Mouse (Mus musculus): ENCODE results near the gene Pabpn1. TPM values are rescaled to one million over a fixed set of nuclear protein-coding genes. Genes with fewer than 3 reads are reported as not detected.

Pabpn1 gene
- polyA plus RNA-seq, 1 experiment = 219 TPM

- TF ChIP-seq CTCF (IDR thresholded peaks at IDR 0.05; ENCODE audit: borderline replicate concordance, control insufficient read depth, extremely low read depth, insufficient read depth, low read length, poor library complexity) = no peak
- no peak for TF ChIP-seq POLR2A (IDR thresholded peaks at IDR 0.05; ENCODE audit: control insufficient read depth, extremely low read depth, insufficient read depth, low read length, poor library complexity)
- H3K27me3 ChIP-seq (ENCODE audit: control insufficient read depth, insufficient read depth, low read length) = no peaks in the 10 kb centered on the region
- under 1% methylated on average over 56 of the region's 56 CpGs for WGBS
- peak; percentile 85 for DNase-seq
- H3K36me3 ChIP-seq (ENCODE audit: control insufficient read depth, insufficient read depth, low read length) = no peaks in the 10 kb centered on the region
- 0 out of 2 replicates have a peak, but pooled peaks cover 9% of the 10 kb centered on the region for H3K4me1 ChIP-seq (replicated peaks; ENCODE audit: control insufficient read depth, insufficient read depth, low read length)
- no peak overlapping the region for H3K27ac ChIP-seq (ENCODE audit: control insufficient read depth, insufficient read depth, low read length)
- peak overlapping the region; percentile 63 for H3K4me3 ChIP-seq (ENCODE audit: control insufficient read depth, insufficient read depth, low read length)
These were observed 28.6 kb upstream of the Pabpn1 start for GRCm38 (mm10) chr14:54863501-54864312.

DNA sequence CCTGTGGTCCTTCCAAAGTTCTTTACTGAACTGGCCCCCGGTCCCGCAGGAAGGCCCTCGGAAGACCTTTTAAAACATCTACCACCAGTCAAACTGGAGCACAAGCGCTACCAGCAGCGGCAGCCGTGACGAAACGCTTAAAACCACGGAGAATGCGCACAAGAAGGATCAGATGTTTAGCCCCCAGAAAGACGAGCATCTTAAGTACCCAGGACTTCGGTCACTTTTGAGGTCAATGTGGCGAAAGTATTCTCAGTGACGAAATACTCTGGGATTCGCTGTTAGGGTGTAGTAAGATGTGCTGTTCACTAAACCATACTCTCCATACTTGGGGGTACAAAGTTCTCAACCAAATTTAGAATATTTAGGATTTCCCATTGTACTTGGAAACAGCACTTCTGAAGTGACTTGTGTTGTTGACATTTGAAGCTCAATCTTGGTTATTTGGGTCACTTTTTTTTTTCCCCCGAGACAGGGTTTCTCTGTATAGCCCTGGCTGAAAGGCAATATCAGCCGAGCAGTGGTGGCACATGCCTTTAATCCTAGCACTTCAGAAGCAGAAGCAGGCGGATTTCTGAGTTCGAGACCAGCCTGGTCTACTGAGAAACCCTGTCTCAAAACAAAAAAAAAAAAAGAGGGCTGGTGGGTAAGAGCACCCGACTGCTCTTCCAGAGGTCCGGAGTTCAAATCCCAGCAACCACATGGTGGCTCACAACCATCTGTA lies 27.8 kb upstream of the Pabpn1 start:
- Histone ChIP-seq H3K36me3 (ENCODE audit: control insufficient read depth, insufficient read depth, low read length) (no peaks in the 10 kb centered on the region), H3K4me3 (ENCODE audit: control insufficient read depth, insufficient read depth, low read length) (peak overlapping the region; percentile 63), H3K27ac (ENCODE audit: control insufficient read depth, insufficient read depth, low read length) (no peak overlapping the region), H3K27me3 (ENCODE audit: control insufficient read depth, insufficient read depth, low read length) (no peaks in the 10 kb centered on the region), H3K4me1 (replicated peaks; ENCODE audit: control insufficient read depth, insufficient read depth, low read length) (0 out of 2 replicates have a peak, but pooled peaks cover 9% of the 10 kb centered on the region)
- WGBS = 12% methylated on average over 21 of the region's 21 CpGs
- no peak for DNase-seq
- TF ChIP-seq CTCF (IDR thresholded peaks at IDR 0.05; ENCODE audit: borderline replicate concordance, control insufficient read depth, extremely low read depth, insufficient read depth, low read length, poor library complexity) = no peak
- TF ChIP-seq POLR2A (IDR thresholded peaks at IDR 0.05; ENCODE audit: control insufficient read depth, extremely low read depth, insufficient read depth, low read length, poor library complexity) = no peak

DNA sequence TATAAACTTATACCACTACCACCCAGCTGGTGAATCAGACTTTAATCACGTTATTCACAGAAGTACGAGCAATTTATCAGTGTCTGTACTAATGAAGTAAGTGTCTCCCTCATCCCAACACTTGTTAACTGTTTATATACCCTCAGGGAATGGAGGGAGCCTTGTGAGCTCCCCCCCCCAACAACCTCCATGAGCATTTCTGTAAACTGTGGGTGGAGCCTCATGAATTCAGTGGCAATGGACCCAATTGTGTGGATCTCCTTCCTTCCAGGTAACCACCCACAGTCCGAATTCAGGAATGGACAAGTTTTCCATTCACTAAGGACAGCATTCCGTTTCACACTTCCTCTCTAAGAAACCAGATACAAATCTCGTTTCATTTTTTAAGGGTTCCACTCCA lies 26.7 kb upstream of the Pabpn1 start:
- Histone ChIP-seq H3K27ac (ENCODE audit: control insufficient read depth, insufficient read depth, low read length) (no peak overlapping the region), H3K27me3 (ENCODE audit: control insufficient read depth, insufficient read depth, low read length) (no peaks in the 10 kb centered on the region), H3K36me3 (ENCODE audit: control insufficient read depth, insufficient read depth, low read length) (no peaks in the 10 kb centered on the region), H3K4me1 (replicated peaks; ENCODE audit: control insufficient read depth, insufficient read depth, low read length) (0 out of 2 replicates have a peak, but pooled peaks cover 9% of the 10 kb centered on the region), H3K4me3 (ENCODE audit: control insufficient read depth, insufficient read depth, low read length) (no peak overlapping the region)
- WGBS = 87% methylated on average over 5 of the region's 5 CpGs
- DNase-seq = no peak
- TF ChIP-seq POLR2A (IDR thresholded peaks at IDR 0.05; ENCODE audit: control insufficient read depth, extremely low read depth, insufficient read depth, low read length, poor library complexity) (no peak), CTCF (IDR thresholded peaks at IDR 0.05; ENCODE audit: borderline replicate concordance, control insufficient read depth, extremely low read depth, insufficient read depth, low read length, poor library complexity) (no peak)

DNA sequence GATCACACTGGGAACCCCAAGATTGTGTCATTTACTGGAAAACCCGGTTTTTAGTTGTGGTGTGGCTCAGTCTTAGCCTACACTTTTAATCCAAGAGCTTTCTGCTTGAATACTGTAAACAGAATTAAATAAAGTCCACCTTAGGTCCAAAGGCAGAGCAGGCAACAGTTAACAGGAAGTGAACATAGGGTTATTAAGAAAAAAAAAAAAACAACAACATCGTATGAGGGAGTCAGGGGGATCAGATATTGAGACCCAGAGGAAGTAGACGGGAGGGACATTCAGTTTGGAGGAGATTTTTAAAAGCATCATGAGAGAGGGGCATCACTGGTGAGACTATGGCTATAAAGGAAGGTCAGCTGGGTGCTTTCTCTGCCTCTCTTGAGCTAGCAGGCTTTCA lies 26.0 kb upstream of the Pabpn1 start:
- Histone ChIP-seq H3K36me3 (ENCODE audit: control insufficient read depth, insufficient read depth, low read length) (no peaks in the 10 kb centered on the region), H3K4me3 (ENCODE audit: control insufficient read depth, insufficient read depth, low read length) (no peak overlapping the region), H3K27me3 (ENCODE audit: control insufficient read depth, insufficient read depth, low read length) (no peaks in the 10 kb centered on the region), H3K4me1 (replicated peaks; ENCODE audit: control insufficient read depth, insufficient read depth, low read length) (0 out of 2 replicates have a peak, but pooled peaks cover 9% of the 10 kb centered on the region), H3K27ac (ENCODE audit: control insufficient read depth, insufficient read depth, low read length) (no peak overlapping the region)
- TF ChIP-seq POLR2A (IDR thresholded peaks at IDR 0.05; ENCODE audit: control insufficient read depth, extremely low read depth, insufficient read depth, low read length, poor library complexity) (no peak), CTCF (IDR thresholded peaks at IDR 0.05; ENCODE audit: borderline replicate concordance, control insufficient read depth, extremely low read depth, insufficient read depth, low read length, poor library complexity) (no peak)
- no peak for DNase-seq
- WGBS = 52% methylated on average over 3 of the region's 3 CpGs

- H3K4me1 ChIP-seq (replicated peaks; ENCODE audit: control insufficient read depth, insufficient read depth, low read length) = 0 out of 2 replicates have a peak, but pooled peaks cover 9% of the 10 kb centered on the region
- no peak overlapping the region for H3K27ac ChIP-seq (ENCODE audit: control insufficient read depth, insufficient read depth, low read length)
- 76% methylated on average over 5 of the region's 5 CpGs for WGBS
- TF ChIP-seq POLR2A (IDR thresholded peaks at IDR 0.05; ENCODE audit: control insufficient read depth, extremely low read depth, insufficient read depth, low read length, poor library complexity) (no peak), CTCF (IDR thresholded peaks at IDR 0.05; ENCODE audit: borderline replicate concordance, control insufficient read depth, extremely low read depth, insufficient read depth, low read length, poor library complexity) (peak; percentile 69; the same call in 1 of the 2 replicates)
- no peak overlapping the region for H3K4me3 ChIP-seq (ENCODE audit: control insufficient read depth, insufficient read depth, low read length)
- no peaks in the 10 kb centered on the region for H3K27me3 ChIP-seq (ENCODE audit: control insufficient read depth, insufficient read depth, low read length)
- DNase-seq = peak; percentile 38
- H3K36me3 ChIP-seq (ENCODE audit: control insufficient read depth, insufficient read depth, low read length) = no peaks in the 10 kb centered on the region
These were observed 25.4 kb upstream of the Pabpn1 start for GRCm38 (mm10) chr14:54866936-54867335.

GRCm38 (mm10) chr14:54868026-54868425 lies 24.3 kb upstream of the Pabpn1 start:
- no peaks in the 10 kb centered on the region for H3K27me3 ChIP-seq (ENCODE audit: control insufficient read depth, insufficient read depth, low read length)
- H3K4me1 ChIP-seq (replicated peaks; ENCODE audit: control insufficient read depth, insufficient read depth, low read length) = 0 out of 2 replicates have a peak, but pooled peaks cover 9% of the 10 kb centered on the region
- no peak overlapping the region for H3K4me3 ChIP-seq (ENCODE audit: control insufficient read depth, insufficient read depth, low read length)
- 73% methylated on average over 4 of the region's 4 CpGs for whole genome bisulfite sequencing
- H3K36me3 ChIP-seq (ENCODE audit: control insufficient read depth, insufficient read depth, low read length) = no peaks in the 10 kb centered on the region
- no peak for TF ChIP-seq POLR2A (IDR thresholded peaks at IDR 0.05; ENCODE audit: control insufficient read depth, extremely low read depth, insufficient read depth, low read length, poor library complexity)
- TF ChIP-seq CTCF (IDR thresholded peaks at IDR 0.05; ENCODE audit: borderline replicate concordance, control insufficient read depth, extremely low read depth, insufficient read depth, low read length, poor library complexity) = no peak
- no peak overlapping the region for H3K27ac ChIP-seq (ENCODE audit: control insufficient read depth, insufficient read depth, low read length)
- no peak for DNase-seq

All from thymus, adult 2 months (tissue).